Mouse (Mus musculus): ENCODE measurements at regions not wholly inside any gene's neighbourhood (a gene's known extent, or its start where the extent isn't known, plus 50 kb on each side); places are given as distances from the start of the nearest gene placed in this dataset.

DNA sequence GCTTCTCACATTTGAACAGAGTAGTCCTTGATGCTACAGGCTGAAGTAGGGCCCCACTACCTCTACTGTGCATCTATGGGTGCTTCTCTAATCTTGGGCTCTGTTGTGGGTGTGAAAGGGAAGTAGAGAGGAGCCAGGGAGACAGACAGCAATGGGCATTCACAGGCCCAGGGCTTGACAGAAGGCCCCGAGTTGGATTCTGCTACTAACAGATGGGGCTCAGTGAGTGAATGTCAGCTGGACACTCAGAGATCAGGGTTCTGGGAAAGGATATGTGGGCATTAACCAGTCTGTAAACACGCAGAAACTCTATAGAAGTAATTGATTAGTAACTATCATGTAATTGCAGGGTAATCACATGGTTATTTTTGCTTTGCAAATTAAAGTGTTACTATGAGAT lies 51.4 kb upstream of the Bhlhe23 start:
- TF ChIP-seq CTCF (IDR thresholded peaks at IDR 0.05; ENCODE audit: borderline replicate concordance, insufficient read depth, low read depth, low read length) (no peak), POLR2A (IDR thresholded peaks at IDR 0.05; ENCODE audit: borderline replicate concordance, insufficient read depth, low read length) (no peak)
